Mouse (Mus musculus) lung, postnatal 4 days (tissue): ENCODE results near the gene Olfr520.

Experiments
- DNase-seq, 2 experiments: peaks; one replicate each; pipeline ENCODE4 v3.0.0; 2021

Gene Olfr520

GRCm38 (mm10) chr7:99729973-99730372, at the start of gene Olfr520:
Gene Olfr520, plus strand, starts transcription at chr7:99730273.
- no peak for DNase-seq

DNA sequence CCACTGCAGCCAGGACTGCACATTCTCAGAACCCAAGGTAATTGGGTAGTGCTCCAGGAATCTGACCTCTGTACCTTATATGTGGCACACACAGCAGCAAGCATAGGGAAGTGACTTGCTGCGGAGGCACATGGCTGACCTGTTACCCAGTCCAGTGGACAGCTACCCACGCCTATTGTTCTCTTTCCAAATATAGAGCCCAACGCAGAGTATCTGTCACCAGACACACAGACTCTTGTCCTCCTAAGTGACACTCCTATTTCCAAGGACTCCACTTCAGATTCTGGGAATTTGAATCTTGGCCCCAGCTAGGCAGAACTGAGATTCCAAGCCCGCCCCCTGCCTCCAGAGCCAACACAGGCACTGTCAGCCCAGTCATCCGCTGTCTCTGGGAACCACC, 49.3 kb upstream of the Olfr520 start:
- peak in 1 of 2 experiments; percentile 31 for DNase-seq

DNA sequence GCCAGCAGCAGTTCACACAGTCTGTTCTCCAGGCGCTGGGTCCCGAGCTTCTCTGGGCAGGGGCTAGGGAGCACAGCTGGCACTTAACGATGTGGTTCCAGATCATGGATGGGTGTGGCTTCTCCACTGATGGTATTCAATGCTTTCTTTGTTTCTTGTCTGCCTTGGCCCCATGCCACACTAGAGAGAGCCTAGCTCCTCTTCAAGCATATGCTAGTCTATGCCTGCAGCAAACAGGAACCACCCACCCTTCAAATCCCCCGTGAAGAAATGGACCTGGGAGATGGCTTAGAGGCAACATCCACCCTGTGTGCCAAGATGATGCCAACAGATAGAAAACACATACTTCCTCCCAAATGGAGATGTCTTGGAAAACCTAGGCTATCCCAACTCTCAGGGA, 46.0 kb upstream of the Olfr520 start:
- no peak for DNase-seq

DNA sequence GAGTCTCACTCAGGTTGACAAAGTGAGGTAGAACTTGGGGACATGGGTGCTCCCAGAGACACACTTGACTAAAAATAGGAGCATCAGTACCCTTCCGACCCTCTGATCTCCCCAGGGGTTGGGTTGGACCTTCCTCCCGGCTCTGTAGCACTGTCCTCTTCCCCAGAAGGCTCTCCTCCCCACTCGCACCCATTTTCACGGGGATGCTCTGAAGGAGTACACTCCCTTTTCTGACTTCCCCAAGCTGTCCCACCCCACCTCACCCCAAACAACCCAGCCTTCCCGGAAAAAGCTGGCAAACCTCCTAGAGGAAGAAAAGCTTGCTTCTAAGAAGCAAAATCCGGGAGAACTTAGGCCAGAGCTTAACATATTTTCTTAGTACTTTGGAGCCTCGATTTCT, 39.3 kb upstream of the Olfr520 start:
- no peak for DNase-seq

DNA sequence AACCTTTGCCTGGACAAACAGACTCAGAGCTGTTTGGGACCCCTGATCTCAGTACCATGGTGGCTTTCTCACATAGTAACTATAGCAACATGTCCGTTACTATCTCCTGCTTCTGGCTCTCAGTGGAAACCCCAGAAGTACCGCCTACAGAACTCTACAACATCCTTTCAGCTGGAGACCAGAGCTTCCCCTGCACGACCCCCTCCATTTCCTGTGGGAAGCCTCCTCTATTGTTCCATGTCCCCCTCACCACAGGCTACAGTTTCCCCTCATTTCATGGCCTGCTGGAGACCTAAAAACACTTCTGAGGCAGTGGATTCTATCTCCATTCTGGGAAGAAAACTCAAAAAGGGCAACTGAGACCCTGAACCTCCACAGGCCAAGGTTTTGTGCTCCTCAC, 37.7 kb upstream of the Olfr520 start:
- DNase-seq = peak in 1 of 2 experiments; percentile 14

GRCm38 (mm10) chr7:99693387-99693786, 36.7 kb upstream of the Olfr520 start:
- DNase-seq = no peak

DNA sequence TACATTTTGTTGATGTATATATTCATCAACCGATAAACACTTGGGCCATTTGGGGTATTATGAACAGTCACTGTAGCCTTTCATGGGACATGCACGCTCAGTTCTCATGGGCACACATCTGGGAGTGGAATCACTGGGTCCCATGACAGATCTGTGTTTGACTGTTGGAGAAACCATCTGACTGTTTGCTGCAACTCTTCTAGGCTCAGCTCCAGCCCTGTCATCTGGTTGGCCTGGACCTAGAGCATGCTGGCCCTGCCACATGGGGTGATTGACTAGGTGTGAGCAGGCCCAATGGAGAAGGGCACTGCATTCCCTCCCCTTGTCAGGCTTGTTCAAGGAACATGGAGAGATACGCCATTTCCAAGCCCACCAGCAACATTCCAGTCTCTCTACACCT, 36.1 kb upstream of the Olfr520 start:
- peak in 1 of 2 experiments; percentile 36 for DNase-seq

DNA sequence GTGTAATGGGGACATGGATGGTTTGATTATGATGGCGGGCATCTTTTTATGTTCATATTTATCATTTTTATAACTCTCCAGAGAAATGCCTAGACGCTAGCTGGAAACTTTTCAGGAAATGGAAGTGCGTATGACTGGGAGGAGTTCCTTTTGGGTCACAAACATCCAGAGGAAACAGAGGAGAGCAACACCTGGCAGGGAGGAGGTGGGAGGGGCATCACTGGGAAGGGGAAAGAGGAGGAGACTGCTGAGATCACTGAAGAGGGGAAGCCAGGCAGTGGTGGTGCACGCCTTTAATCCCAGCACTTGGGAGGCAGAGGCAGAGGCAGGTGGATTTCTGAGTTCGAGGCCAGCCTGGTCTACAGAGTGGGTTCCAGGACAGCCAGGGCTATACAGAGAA, 35.6 kb upstream of the Olfr520 start:
- DNase-seq = peak; percentile 34 to 45

GRCm38 (mm10) chr7:99695471-99696057, 34.5 kb upstream of the Olfr520 start:
- no peak for DNase-seq

DNA sequence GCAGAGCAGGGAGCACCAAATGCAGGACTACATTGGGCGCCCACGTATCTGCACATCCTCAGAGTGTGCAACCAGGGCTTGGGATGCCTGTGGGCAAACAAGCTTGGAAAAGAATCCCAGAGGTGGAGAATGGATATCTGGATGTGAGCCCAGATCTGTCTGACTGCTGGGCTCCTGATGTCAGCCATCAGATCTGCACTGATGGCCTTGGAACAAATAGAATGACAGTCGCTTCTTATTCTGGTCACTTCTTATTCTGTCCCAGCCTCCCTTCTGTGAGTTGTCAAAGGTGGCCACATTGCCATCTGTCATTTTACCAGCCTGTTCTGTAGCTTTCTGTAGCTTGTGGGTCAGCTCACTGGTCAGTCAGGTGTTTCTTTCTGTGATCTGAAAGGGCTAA, 31.5 kb upstream of the Olfr520 start:
- DNase-seq = no peak

DNA sequence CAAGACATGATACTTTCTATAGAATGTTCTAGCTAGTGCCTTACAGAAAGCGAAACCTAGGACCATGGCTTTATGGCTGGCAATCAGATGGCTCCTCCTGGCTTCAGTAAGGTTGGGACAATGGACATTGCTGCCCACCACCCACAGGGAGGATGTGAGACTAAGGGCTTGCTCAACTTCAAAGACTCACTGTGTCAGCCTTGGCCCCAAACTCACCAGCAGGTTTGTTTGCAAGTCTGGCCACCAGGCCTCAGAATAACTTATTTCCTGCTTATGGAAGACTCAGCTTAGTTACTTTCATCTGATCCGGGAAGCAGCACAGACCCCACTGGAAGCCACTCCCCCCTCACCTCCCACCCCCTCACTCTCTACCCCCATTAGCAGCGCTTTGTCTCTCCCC, 31.0 kb upstream of the Olfr520 start:
- DNase-seq = peak in 1 of 2 experiments; percentile 38

DNA sequence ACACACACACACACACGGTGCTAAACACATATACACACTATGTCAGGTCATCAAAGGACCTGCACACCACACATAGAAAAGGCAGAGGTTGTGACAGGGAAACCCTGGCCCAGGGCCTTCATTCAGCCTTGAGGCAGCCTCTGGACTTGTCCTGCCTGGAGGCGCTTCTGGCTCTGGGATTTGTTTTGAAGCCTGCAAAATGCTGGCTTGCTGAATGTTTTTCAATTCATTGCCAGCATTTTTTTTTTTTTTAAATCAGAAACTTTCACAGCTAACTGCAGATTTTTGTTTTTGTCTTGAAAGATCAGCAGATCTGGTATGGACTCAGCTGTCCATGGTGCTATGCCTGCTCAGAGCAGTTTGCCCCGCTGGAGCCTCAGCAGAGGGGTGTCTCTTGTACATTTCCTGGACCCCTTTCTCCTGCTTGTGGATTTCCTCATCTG, 30.3 kb upstream of the Olfr520 start:
- peak; percentile 31 to 69 for DNase-seq

- DNase-seq = no peak
These were observed 29.4 kb upstream of the Olfr520 start for GRCm38 (mm10) chr7:99700641-99701040.

GRCm38 (mm10) chr7:99702201-99702600, 27.9 kb upstream of the Olfr520 start:
- DNase-seq = no peak

GRCm38 (mm10) chr7:99704736-99705519, 25.1 kb upstream of the Olfr520 start:
- DNase-seq = no peak

DNA sequence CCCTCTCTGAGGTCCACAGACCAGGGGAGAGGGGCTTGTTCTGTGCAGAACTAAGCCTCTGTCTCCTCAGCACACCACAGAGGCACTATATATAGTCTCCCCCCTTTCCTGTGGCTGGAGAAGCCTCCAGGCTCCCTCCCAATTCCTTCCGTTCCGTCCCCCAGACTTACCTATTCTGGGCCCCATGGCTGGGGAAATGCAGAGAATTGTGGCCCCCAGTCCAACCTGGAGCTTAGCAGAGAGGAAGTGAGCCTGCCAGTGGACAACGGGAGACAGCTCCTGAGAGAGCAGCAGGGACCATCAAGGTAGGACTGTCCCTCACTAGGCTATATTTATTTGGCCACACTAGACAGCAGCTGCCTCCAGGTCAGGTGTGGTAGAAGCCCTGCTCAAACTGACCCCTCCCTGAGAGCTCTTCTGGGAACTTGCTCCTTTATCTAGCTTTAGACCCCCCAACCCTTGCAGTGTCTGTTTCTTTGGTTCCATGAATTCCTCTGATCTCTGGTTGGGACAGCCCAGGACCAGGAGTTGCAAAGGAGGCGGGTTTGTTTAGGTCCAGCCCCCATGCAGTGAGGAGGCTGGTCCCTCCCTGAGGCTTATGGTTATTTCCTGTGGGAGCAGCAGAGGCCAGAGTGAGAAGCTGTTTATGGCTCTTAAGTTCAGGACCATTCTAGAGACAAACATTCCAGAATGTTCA, 23.6 kb upstream of the Olfr520 start:
- DNase-seq = peak; percentile 51 to 65

DNA sequence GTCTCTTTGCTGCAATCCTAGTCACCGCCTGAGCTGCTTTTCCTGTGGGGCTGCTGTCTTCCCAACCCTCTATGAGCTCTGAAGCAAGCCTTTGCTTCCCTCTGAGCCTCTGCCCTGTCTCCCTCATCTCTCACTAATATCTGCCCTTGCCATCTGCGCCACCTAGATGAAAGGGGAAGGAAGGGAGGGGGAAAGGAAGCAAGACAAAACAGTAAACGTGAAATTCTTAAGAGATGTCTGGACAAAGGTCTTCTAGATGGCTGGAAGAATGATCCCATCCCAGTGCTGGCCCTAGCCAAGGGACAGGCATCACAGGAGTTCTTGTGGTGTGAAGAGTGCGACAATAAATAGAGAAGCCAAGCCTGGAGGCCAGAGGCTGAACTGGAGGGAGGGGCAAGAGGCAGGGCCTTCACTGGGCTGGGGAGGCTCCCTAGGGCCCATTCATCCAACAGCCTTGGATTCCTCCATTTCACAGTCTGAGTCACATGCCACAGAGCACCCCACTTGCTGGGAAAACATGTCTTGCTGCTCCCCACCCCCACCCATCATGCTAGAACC, 23.0 kb upstream of the Olfr520 start:
- DNase-seq = peak; percentile 46

- DNase-seq = no peak
These were observed 22.4 kb upstream of the Olfr520 start for GRCm38 (mm10) chr7:99707671-99708070.

DNA sequence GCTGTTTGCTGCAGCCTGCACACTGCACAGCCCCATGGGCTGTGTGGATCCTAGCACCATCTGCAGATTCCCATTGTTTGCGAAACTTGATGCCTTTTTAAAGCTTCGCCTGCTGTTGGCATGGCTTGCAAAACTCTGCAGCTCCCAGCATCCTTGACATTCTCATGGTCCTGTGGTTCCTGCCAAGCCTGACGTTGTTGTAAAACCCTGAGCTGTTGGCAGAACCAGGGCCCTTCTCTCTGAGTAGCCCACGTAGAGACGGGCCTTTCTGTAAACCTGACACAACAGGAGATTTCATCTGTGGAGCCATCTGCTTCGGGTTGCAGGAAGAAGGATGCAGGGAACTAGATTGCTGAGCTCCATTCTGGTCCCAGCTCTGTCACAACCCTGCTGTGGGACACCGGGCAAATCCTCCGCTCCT, 21.8 kb upstream of the Olfr520 start:
- no peak for DNase-seq

DNA sequence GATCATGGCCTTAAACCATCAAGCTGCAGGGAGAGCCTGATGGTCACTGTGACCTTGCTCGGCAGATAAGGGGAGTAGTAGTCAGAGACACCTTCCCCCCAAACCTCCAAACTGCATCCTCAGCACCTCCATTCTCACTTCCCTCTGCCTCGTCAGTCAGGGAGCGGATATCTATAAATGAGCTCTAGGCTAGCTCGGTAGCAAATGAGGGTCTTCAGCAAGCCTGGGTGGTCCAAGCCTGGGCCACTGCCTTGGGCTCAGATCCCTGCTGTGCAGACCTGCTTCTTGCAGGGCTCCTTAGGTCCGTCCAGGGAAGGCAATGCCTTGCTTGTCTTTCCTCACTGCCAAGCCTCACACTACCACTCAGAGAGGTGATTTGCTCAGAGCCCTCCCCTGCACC, 21.3 kb upstream of the Olfr520 start:
- no peak for DNase-seq

- DNase-seq = no peak
These were observed 20.1 kb upstream of the Olfr520 start for GRCm38 (mm10) chr7:99709992-99710391.

- DNase-seq = peak; percentile 39 to 70
These were observed 19.6 kb upstream of the Olfr520 start for GRCm38 (mm10) chr7:99710476-99710875.

DNA sequence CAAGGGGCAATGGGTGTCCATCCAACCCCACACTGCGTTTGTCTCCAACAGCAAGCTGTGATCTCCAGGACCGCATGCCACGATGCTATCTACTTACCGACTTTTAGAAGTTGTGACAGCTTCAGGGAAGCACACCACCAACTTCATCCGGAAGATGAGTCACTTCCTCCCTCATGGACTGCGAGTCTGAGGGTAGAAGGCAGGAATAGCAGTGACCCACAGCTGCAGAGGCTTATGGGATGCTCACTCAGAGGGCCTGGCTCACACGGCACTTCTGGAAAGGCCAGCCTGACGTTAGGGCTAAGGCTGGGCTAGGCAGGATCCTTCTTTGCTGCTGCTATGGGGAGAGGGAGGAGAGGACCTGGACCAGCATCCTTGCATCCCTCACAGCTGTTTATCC, 18.9 kb upstream of the Olfr520 start, which contains the start of gene Slco2b1:
TSS of gene Slco2b1 (minus strand) at position 175 of the 400 bp plus-strand sequence.
- DNase-seq = no peak
